Mouse (Mus musculus) small intestine, adult 10 weeks (tissue): Measurements from ENCODE around the gene Gm20883. TPM values are rescaled to one million over a fixed set of nuclear protein-coding genes. Genes with fewer than 3 reads are reported as not detected.

Experiments
- polyA plus RNA-seq: library from polyadenylated mRNA; stranded (reverse); fragments of 350-450 nt; fragmentation: Illumina TruSeq; extraction: RNeasy Lipid Tissue Mini Kit (QIAGEN cat#74804); gene quantifications from one replicate; pipeline ENCODE4 v1.2.3, GENCODE M21; 2014; ENCODE audit warnings: low replicate concordance

Gm20883 gene
- not detected for polyA plus RNA-seq

DNA sequence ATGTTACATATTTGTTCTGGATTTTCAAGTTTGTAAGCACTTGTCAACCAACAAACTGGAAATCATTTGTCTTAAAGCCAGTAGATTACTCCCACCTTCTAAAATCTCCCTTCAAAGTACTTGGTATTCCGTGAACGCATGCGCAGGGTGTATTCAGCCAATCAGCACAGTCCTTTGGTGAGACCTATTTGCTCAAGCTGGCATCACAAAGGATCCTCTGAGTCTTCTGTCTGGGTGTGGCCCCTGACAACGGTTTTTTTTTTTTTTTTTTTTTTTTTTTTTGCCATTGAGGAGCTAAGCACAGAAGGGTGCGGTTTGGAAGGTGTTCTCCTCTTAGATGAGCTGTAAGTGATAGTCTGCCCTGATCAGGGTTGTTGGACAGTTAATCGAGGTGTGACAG is at the start of gene Gm20883:
Gm20883 (plus strand) TSS at position 301 of the 400 bp plus-strand sequence.

